Mouse (Mus musculus) 416B (cell line): ENCODE data around the gene Cdkal1.
A peak's percentile ranks its signal among the peaks of the same experiment; 100 is the strongest.

Experiments
- DNase-seq: peaks from one replicate; pipeline ENCODE4 v3.0.0; 2011; ENCODE audit warnings: low read depth

Gene Cdkal1

DNA sequence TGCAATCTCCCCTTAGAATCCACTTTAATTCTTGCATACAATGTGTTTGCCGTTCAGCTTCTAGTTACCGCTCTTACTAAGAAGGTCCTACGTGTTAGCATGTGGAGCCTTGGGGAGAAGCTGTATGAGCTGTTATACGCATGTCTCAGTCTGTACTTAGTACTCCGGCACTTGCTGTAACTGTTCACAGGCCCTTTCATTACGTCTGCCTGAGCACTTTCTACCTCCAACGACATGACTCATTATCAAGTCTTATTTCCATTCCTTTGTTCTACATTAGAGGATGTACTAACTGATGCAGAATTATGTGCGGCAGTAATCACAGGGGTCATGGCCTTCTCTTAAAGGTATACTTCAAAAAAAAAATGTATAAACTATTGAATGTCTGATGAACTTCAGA is 89.1 kb downstream of the Cdkal1 start:
- no peak for DNase-seq

DNA sequence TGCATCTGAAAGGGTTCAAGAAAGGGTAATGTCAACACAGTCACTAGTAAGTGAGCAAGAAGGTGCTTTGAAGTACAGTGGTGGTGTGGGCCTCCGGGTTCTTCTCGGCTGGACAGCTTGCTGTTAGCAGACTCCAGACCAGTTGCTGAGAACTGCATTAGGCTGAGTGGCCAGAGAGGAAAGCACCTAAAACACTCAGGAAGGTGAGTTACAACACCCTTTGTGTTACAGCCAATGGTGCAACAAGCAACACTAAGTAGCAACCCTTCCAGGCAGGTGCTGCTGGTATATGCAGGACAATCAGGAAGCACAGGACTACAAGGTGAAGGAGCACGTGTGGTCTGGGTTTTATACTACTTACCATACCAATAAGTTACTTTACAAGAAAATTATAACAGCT is 90.2 kb downstream of the Cdkal1 start:
- no peak for DNase-seq

DNA sequence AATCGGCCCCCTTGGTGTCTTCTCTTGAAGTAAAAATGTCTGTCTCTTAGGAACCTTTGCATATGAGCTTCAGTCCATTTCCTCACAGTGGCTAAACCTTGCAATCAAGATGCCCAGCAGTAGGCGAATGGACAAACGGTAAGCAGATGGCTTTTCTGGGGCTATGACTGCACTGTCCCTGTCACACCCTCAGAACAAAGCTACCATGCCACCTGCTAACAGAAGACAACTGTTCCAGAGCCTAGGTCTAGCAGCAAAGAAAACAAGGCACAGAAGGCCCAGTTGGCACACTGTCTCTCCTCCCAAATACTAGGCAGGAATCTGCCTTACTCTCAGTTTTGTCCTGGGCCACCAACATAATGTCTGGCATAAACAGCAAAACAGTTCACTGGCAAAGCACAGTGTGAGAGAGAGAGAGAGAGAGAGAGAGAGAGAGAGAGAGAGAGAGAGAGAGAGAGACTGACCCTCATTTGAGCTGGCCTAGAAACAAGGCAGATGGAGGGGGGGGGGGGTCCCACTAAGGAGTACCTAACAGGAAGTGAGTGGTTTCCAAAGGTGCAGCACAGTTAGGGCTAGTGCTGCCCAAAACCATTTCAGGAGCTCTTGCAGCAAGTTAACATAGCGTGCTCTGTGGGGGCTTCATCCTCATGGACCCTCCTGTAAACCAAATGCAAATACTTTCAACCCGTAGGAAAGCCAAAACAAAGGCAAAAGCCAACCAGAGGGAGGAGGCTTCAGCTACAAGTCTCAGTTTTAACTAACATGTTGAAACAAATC is 95.6 kb downstream of the Cdkal1 start:
- DNase-seq, result no peak

DNA sequence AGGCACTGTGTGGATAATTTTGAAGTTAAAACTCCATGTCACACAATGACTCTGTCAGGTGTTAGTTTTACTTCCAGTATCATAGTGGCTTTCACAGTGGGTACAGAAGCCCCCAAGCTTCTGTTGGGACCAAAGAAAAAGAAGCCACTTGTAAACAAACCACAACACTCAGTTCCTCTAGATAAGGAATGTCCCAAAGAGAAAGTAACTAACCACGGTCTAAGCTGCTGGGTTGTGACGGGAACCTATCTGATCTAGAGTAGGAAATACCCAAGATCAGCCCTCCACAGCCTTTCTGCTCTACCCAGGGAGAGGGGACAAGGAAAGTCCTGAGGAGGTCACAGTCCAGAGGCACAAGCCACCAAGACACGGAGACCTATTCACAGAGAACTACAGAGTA is 99.4 kb downstream of the Cdkal1 start:
- DNase-seq, result peak; percentile 98

DNA sequence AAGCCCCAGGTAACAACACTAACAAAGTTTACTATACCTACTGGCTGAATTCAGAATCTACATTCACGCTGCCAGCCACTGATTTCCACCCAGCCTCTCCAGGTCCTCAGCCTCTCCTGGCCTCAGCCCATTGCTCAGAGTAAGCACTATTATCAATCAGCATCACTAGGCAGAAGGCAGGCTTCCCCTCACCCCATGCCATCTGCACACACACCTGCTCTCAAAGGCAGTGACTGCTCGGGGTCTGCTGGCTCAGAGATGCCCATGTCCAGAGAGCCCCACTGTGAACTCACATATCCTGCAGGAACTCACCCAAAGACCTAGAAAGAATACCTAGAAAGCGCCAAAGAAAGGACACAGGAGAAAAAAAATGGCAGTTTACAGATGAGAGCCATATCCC is 102.2 kb downstream of the Cdkal1 start:
- no peak for DNase-seq

DNA sequence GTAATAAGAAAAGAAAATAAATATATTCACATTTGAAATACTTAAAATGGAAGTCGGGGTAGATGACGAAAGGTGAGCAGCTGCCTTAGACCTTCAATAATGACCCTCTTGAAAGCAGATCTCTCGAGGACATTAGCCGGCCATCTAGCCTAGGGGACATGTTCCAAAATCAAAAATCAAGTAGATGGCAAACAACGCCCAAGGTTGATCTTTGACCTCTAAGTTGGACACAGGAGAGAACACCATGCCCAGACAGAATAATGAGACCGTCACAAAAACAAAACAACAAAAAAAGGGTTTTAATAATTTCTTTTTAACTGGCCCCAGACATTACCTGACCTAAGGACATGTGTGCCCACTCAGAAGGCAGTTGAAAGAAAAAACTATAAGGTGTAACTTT is 103.4 kb downstream of the Cdkal1 start:
- no peak for DNase-seq

DNA sequence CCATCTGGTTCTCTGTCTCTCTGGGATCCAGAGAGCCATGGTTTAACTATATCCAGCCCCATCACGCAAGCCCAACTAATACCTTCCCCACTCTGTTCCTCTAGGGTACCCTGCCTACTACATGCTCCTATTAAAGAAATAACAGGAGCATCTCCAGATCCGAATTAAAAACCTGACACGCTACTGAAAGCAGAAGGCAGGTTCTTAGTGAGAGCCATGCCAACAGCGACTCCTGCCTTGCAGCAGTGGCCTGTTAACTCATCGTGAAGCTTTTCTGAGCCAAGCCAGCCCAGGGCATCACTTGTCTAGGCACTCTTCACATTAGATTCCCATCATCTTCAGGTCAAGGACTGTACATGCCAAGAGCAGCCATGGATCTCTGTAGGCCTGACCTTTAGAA is 104.3 kb downstream of the Cdkal1 start:
- DNase-seq, result no peak

DNA sequence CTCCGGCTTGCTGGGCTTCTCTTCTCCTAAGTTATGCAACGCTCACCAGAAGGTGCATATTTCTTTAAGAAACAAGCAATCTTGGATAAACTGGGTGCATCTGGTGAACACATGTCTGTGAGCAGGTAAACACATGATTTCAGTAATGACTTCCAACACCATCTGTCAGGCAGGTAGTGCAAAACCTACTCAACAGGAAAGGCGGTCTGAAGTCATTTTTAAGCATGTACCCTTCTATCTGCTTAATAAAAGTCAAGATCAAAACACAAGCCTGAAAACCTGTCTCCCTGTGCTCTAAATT is 108.2 kb downstream of the Cdkal1 start:
- DNase-seq, result no peak

DNA sequence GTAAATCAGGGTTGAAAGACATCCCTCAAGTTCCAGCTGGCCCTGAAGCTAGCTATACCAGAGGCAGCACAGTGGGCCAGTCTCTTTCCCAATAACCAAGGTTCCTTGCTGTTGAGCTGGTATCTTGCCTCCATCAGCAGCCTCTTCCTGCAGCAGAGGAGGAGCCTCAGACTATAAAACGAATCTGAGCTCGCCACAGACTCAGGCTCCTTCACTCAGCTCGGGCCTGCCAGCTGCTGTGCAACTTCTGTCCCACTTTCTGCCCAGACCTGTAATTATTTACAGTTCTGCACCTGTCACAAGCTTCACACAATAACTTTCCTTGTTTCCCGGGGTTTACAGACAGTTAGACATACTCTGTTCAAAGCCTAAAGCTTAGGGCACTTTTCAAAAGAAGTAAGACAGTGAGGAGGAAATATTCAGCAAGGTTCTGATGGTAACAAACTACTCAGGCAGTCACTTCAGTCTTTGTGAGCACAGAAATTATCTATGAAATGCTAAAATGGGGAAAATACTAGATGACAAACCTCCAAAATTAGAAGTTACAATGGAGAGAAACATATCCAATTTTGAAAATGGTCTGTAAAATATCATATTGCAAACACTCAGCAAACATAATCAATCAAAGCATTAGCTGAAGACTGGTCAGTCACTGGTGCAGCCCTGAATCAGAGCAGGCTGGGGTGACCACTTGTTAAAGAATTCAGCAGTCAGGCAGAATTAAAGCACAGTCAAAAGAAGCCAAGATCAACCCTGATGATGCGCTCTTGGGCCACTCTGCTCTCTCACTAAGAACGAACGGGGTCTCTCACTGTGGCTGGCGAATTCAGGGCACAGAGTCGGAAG is 108.8 kb downstream of the Cdkal1 start:
- DNase-seq, result peak; percentile 88

DNA sequence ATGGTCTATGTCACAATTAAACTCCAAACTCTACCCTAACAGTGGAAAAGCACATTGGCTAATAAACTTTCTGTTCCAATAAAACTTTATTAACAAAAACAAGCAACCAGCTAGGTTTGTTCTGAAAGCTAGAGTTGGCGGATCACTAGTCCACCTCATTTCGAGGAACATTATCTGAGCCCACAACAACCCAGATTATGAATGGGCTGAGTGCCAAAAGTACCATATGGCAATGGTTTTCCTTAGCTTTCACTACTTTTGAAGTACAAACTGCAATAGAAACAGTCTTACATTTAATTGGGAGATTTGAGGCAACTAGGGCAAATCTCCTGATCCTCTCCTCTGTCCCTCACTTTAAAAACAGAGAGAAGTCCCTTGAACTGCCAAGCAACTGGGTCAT is 110.4 kb downstream of the Cdkal1 start:
- peak; percentile 41 for DNase-seq

DNA sequence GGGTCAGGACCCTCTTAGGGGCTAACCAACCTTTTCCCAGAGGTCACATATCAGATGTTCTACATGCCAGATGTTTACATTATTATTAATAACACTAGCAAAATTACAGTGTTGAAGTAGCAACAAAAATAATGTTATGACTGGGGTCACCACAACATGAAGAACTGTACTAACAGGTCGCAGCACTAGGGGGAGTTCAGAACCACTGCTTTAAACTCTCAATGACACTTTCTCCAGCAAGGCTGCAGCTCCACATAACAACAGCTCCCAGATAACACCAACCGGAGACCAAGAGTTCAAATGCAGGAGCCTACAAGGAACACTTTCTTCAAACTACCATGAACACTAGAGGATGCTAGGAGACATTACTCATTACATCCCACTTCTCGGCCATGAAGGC is 111.3 kb downstream of the Cdkal1 start:
- peak; percentile 56 for DNase-seq

DNA sequence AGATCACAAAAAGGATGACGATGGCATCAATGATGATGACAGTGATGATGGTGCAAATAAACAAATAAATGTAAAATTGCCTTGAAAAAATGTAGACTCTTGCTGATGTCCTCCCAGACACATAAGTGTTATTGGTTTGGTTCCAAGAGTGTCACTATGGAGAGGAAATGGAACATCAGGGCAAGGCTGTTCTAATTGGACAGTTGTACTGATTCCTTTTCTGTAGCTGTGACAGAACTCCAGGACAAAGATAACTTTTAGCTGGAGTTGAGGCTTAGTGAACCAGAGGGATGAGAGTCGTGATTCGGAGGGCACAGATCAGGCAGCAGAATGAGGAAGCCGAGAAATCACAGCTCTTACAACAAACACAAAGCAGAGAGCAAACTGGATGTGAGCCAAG is 111.7 kb downstream of the Cdkal1 start:
- DNase-seq, result no peak

DNA sequence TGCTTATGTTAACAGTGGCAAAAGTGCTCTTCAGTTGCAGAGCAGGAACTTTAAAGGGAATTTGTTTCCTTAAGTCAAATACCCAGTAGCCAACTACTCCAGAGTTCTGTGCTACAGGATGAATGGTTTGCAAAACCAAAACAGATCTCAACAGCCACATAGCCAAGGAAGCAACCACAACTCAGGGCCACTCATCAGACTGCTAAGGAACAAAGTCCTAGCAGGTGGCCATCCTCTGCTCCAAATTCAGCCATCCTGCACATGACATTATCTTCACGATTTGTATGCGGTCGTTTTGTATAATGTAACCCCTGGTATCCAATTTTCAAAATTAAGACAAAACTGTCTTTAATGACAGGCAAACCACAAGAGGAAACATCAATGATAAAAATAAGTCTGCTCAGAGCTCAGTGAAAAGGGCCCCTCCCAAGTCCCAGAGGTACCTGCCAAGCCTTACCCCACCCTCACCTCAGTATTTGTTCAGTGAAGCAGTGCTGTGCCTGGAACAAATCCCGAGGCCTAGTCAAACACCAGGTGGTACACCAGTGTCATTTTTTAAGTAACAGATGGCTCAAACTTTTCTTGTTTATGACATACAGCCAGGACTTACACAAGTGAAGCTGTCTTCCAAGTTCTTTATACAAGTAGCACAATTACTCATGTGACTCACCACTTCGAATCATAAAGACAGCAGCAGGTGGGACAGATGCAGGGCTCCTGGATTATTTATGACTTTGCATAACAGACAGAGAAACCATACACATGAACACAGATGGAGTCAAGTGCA is 117.6 kb downstream of the Cdkal1 start:
- peak; percentile 70 for DNase-seq

DNA sequence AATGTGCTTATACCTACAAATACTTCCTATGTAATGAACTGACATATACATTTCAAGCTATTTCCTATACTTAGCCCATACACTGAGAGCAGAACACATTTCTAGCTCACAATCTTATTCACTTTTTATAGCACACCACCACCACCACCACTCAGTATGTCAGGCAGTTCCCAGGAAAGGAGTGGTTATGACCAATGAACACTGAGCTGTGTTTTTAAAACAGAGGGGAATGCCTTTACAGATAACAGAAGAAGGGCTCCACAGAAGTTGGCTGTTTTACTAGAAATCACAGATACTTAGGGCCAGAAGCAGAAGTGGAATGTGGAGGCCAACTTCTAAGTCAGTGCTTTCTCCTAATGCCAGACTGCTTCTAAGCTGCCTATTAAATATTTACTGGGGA is 121.0 kb downstream of the Cdkal1 start:
- DNase-seq, result peak; percentile 22

DNA sequence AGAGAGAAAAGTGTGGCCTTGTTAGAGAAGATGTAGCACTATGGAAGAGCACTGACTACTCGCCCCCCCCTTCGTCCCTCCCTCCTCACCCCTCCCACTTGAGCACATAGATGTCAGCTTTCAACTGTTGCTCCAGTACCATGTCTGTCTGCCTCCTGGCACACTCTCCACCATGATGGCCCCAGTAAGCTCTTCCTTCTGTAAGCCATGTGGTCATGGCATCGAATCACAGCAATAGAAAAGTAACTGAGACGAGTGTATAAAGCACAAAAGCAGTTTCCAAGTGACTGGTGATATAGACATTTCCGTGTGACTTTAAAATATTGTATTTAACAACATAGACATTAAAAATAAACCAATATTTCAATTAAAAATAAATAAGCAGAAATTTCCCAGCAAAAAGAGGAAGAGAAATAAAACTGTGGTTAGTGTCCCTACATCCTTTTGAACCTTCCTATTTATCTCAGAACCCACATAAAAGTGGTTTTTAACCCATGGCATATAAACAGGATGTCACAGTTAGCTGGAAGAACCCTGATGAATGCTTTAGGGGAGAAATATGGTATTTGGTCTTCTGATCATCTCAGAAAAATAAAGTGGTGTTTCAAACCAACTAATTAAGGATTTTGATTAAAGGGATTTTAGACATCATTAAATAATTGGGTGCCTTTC is 129.2 kb downstream of the Cdkal1 start:
- peak; percentile 83 for DNase-seq

DNA sequence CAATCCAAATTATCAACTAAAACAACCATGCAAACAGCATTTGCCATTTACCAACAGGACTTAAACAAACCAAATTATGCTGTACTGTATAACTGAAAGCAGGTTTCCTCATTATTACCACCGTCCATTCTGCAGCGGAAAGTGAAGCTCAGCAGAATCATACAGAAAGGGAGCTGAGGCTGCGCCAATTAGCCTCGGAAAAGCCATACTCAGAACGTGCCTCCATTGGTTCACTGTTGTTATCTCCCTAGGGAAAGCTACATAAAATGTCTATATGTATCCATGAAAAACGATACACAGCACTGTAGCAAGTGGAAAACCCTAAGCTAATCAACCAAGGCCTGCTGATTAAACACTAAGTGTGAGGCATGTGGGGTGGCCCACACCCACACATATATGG is 130.6 kb downstream of the Cdkal1 start:
- DNase-seq, result no peak

DNA sequence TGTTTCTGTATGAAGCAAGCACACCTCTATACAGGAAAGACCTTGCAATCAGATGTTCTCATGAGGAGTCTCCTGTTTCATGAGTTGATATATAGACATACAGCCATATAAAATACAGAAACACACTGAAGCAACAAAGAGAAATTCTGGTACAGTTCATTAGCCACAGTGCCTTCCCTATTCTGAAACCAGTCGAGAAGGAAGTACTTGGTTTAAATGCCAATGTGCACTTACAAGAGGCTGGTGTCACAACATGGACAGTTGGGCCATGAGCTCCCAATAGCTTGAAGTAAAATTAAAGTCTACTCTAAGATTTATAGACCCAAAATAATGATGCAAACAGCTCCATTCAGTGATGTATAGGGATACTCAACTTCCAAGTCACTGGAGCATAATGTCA is 132.3 kb downstream of the Cdkal1 start:
- DNase-seq, result peak; percentile 29

DNA sequence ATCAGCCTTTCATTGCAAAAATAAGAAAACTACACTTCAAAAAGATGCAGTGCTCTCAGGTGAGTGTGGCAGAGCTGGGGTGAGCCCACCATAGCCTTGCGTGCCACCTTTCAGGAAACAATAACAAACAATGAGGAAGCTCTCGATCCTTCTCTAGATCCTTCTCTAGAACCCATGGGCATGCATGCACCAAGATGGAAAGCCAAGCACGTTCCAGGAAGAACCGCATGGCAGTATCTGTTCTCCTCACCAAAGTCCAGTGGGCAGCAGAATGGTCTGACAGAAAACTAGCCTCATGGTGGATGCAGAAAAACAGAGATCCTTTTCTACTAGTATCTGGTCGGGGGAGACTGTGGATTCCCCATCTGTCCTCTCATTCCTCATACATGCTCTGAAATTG is 134.3 kb downstream of the Cdkal1 start:
- DNase-seq, result no peak

DNA sequence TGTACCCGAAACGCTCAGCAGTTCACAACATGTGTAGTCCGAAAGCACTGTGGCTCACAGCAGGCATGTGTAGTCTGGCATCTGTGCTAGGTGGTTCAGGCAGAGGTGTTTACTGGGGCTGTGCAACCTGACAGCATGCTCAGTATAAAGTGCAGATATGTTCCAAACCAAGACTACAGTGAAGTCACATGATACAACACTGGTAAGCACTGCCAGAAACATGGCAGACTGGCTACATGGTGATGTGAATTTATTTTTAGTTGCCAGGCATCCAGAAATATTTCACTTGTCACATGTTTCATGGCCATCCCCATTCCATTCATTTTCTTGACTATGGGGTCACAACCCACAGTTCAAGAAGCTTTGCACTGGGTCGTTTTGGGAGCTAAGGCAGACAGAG is 138.9 kb downstream of the Cdkal1 start:
- DNase-seq, result no peak

DNA sequence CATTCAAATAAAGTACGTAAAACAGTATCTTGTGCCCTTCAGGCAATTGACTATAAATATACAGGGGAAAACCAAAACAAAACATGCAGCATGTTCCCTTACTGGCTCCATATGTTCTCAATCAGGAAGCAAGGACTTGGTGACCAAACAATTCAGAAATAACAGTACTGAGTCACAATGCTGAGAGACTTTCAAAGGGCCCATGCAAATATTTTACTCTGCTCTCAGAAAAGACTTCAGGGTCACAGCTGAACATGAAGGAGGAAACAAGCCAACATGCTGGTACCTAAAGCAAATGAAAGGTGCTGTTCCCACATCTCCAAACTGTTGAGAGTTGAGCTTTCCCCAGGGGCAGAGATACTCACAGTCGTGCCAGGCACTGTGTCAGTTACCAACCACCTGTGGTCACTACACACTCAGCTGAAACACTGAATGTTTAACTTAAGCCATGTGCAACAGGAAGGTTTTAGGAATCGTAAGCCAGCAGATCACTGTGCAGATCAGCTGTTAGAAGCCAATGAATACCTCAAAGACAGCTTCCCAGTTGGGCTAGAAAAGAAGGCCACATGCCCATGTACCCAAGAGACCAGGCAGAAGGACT is 140.1 kb downstream of the Cdkal1 start:
- DNase-seq, result no peak

DNA sequence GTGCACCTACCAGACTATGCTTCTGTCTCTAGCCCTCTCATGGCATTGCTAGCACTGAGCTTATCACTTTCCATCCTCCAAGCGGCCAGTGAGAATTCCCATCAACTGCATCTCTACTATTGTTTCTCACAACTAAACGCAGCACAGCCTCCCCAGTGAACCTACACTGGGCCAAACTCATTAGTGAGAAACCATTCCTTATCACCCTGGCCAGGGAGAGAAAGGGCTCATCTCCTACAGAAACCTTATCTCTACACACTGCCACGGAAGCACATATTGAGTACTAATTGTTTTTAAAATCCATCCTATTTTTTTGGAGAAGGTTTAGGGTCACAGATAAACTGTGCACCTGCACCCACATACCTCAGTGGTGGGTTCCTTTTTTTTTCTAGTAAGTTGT is 147.9 kb downstream of the Cdkal1 start:
- DNase-seq, result no peak

DNA sequence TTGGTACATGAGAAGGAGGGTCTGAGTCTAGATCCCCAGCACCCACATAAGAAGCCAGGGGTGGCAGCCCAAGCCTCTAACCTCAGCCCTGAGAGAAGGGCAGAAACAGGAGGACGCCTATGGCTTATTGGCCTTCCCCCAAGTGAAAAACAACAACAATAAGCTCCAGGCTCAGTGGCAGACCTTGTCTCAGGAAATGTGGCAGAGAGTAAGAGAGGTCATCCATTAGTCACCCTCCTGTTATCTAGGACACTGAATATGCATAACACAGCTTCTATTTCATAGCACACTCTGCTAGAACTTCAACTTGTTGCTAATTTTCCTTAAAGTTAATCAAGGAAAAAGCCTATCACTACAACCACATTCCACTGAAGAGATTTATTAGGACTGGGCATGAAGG is 154.1 kb downstream of the Cdkal1 start:
- peak; percentile 69 for DNase-seq
